Mouse (Mus musculus) bone marrow, adult 2 months (tissue): ENCODE data around the gene Serpinb1a.

Experiments used
- CTCF ChIP-seq: fragments of 200-500 bp; IDR thresholded peaks from 2 replicates; pipeline ENCODE4 v1.5.1; 2011; ENCODE audit warnings: low read length, control low read depth; ENCODE audit not compliant: control insufficient read depth, insufficient read depth
- POLR2A ChIP-seq: fragments of 200-500 bp; IDR thresholded peaks from 2 replicates; pipeline ENCODE4 v1.6.1; 2011; ENCODE audit warnings: low read depth, mild to moderate bottlenecking, control low read depth, low read length, borderline replicate concordance; ENCODE audit not compliant: control insufficient read depth

DNA sequence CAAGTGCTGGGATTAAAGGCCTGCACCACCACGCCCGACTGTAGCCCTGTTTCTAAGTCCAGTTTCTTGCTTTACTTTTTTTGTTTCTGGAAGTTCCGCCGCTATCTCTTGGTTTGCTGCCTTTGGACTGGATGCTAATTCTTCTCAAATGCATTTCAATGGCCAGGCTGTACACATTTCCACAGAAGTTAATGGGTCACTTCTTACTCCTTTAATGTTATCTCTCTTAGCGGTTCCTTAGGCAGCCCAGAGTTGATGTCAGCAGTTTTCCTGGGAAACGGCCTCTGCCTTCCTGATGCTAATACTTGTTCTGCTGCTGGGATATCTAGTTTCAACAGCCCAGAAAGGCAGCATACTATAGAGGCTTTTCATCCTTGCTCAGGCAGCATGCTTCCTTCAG lies 27.9 kb downstream of the Serpinb1a start:
- TF ChIP-seq CTCF (no peak), POLR2A (no peak)
